In the genomic region with DNA sequence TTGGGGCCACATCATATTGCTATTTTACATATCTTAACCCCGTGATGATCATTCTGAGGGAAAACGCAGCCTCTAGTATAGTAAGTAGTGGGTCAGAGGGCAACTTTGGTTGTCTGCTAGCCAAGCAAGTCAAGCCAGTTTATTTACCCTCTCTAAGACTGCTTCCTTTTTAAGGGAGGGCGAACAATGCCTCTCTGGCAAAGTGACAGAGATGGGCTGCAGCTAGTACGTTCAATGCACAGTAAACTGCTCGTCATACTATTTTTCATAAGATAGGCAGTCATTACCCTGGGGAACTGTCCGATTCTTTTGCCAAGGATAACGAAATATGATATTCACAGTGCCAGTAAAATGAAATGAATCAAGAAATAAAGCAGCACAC, we compare ENCODE assay signal across 8 mouse cellular contexts. TPM values are rescaled to one million over a fixed set of nuclear protein-coding genes. Genes with fewer than 3 reads are reported as not detected.
A peak's percentile ranks its signal among the peaks of the same experiment; 100 is the strongest.
DNase-seq lines count a peak whose midpoint lies in the region; ATAC-seq and TF ChIP-seq lines count a peak whose summit lies in the region.

No protein-coding gene starts in this region.

- no peaks in the 10 kb centered on the region for H3K27me3 ChIP-seq in hindbrain, embryonic 11.5 days (ENCODE audit: control insufficient read depth, insufficient read depth, low read length)
- no peaks in the 10 kb centered on the region for H3K27me3 ChIP-seq in limb, embryonic 15.5 days
- H3K27me3 ChIP-seq in neural tube, embryonic 13.5 days, result no peaks in the 10 kb centered on the region

- H3K36me3 ChIP-seq in hindbrain, embryonic 11.5 days (ENCODE audit: control insufficient read depth, insufficient read depth, low read length), result no peaks in the 10 kb centered on the region
- no peaks in the 10 kb centered on the region for H3K36me3 ChIP-seq in limb, embryonic 15.5 days
- no peaks in the 10 kb centered on the region for H3K36me3 ChIP-seq in neural tube, embryonic 13.5 days

- no peak; the same call in 1 of the 2 replicates for TF ChIP-seq POLR2A in embryonic fibroblast, embryonic 13.5 days (IDR thresholded peaks at IDR 0.05; ENCODE audit: low read depth, low read length)

- no peak for ATAC-seq in hindbrain, embryonic 11.5 days (ENCODE audit: low FRiP score)
- ATAC-seq in limb, embryonic 15.5 days (ENCODE audit: insufficient number of reproducible peaks, low FRiP score, low TSS enrichment, low read depth), result no peak
- ATAC-seq in neural tube, embryonic 13.5 days (ENCODE audit: low read depth), result no peak

- H3K27ac ChIP-seq in embryonic fibroblast, embryonic 13.5 days (ENCODE audit: insufficient read depth, low read length), result peak overlapping the region; percentile 98
- H3K27ac ChIP-seq in hindbrain, embryonic 11.5 days (ENCODE audit: low read depth, low read length), result no peak overlapping the region
- H3K27ac ChIP-seq in limb, embryonic 15.5 days, result peak overlapping the region; percentile 99
- H3K27ac ChIP-seq in neural tube, embryonic 13.5 days (replicated peaks), result peak overlapping the region; percentile 99

- H3K9ac ChIP-seq in hindbrain, embryonic 11.5 days (ENCODE audit: low read depth, low read length), result peak overlapping the region; percentile 37; the same call in 1 of the 2 replicates
- H3K9ac ChIP-seq in limb, embryonic 15.5 days, result peak overlapping the region; percentile 7; the same call in 1 of the 2 replicates
- H3K9ac ChIP-seq in neural tube, embryonic 13.5 days, result peak overlapping the region; percentile 95

- no peaks in the 10 kb centered on the region for H3K9me3 ChIP-seq in hindbrain, embryonic 11.5 days (ENCODE audit: control insufficient read depth, low read length)
- no peaks in the 10 kb centered on the region for H3K9me3 ChIP-seq in limb, embryonic 15.5 days
- H3K9me3 ChIP-seq in neural tube, embryonic 13.5 days, result no peaks in the 10 kb centered on the region

- peak overlapping the region; percentile 43 for H3K4me2 ChIP-seq in hindbrain, embryonic 11.5 days (replicated peaks; ENCODE audit: low read depth, low read length)
- H3K4me2 ChIP-seq in limb, embryonic 15.5 days, result peak overlapping the region; percentile 57
- H3K4me2 ChIP-seq in neural tube, embryonic 13.5 days, result peak overlapping the region; percentile 87

- peak overlapping the region; percentile 100 for H3K4me3 ChIP-seq in embryonic fibroblast, embryonic 13.5 days (ENCODE audit: insufficient read depth, low read length)
- peak overlapping the region; percentile 80 for H3K4me3 ChIP-seq in hindbrain, embryonic 11.5 days (ENCODE audit: low read depth, low read length)
- H3K4me3 ChIP-seq in limb, embryonic 15.5 days, result peak overlapping the region; percentile 84
- H3K4me3 ChIP-seq in neural tube, embryonic 13.5 days, result peak overlapping the region; percentile 84

- H3K4me1 ChIP-seq in embryonic fibroblast, embryonic 13.5 days (ENCODE audit: control insufficient read depth, insufficient read depth, low read length), result peaks cover 4% of the 10 kb centered on the region
- 0 out of 2 replicates have a peak, but pooled peaks cover 2% of the 10 kb centered on the region for H3K4me1 ChIP-seq in hindbrain, embryonic 11.5 days (replicated peaks; ENCODE audit: control insufficient read depth, insufficient read depth, low read length)
- peaks cover 24% of the 10 kb centered on the region for H3K4me1 ChIP-seq in limb, embryonic 15.5 days
- H3K4me1 ChIP-seq in neural tube, embryonic 13.5 days (replicated peaks), result peaks cover 49% of the 10 kb centered on the region

- TF ChIP-seq CTCF in embryonic fibroblast, embryonic 13.5 days (IDR thresholded peaks at IDR 0.05; ENCODE audit: borderline replicate concordance, insufficient read depth, low read length), result no peak

- peak; percentile 12 for DNase-seq in thymus, postnatal 0 days (ENCODE audit: low spot score)
- no peak for DNase-seq in thymus, postnatal 25 days
- peak; percentile 18 for DNase-seq in hindbrain, embryonic 11.5 days (ENCODE audit: low spot score)
- DNase-seq in testis, postnatal 14 days (ENCODE audit: low spot score), result no peak
- no peak for DNase-seq in frontal cortex, postnatal 25 days (ENCODE audit: low spot score in 2 of 2)

- 25% methylated on average over 7 of the region's 7 CpGs for WGBS in hindbrain, embryonic 11.5 days
- 12% methylated on average over 7 of the region's 7 CpGs for WGBS in limb, embryonic 15.5 days
- WGBS in neural tube, embryonic 13.5 days, result 16% methylated on average over 7 of the region's 7 CpGs

RNA-seq across cellular contexts. Expression of gene Sh3glb1, which starts 1.4 kb away (rescaled TPM):
- polyA plus RNA-seq in thymus, postnatal 0 days (2015; fragmentation: Nextera tagmentation; extraction: Ambion mirVana), result 158 and 162 TPM in 2 replicates
- polyA plus RNA-seq in embryonic fibroblast, embryonic 13.5 days (2011; ENCODE audit: insufficient read length, low read depth, missing spikeins), result 253 and 269 TPM in 2 replicates
- 108 and 116 TPM in 2 replicates for polyA plus RNA-seq in hindbrain, embryonic 11.5 days (2014; fragmentation: Nextera tagmentation; extraction: Ambion mirVana)
- polyA plus RNA-seq in limb, embryonic 15.5 days (2015; fragmentation: Nextera tagmentation; extraction: Ambion mirVana), result 121 and 135 TPM in 2 replicates
- 119 and 127 TPM in 2 replicates for polyA plus RNA-seq in neural tube, embryonic 13.5 days (2015; fragmentation: Nextera tagmentation; extraction: Ambion mirVana)

RNA-seq across cellular contexts. Expression of gene Clca3a1, which starts 42.1 kb away (rescaled TPM):
- 0.65 and 0.68 TPM in 2 replicates for polyA plus RNA-seq in thymus, postnatal 0 days (2015; fragmentation: Nextera tagmentation; extraction: Ambion mirVana)
- polyA plus RNA-seq in embryonic fibroblast, embryonic 13.5 days (2011; ENCODE audit: insufficient read length, low read depth, missing spikeins), result 17.2 and 26.1 TPM in 2 replicates
- polyA plus RNA-seq in hindbrain, embryonic 11.5 days (2014; fragmentation: Nextera tagmentation; extraction: Ambion mirVana), result 0.06 TPM in 1 of 2 replicates, not detected in the other
- polyA plus RNA-seq in limb, embryonic 15.5 days (2015; fragmentation: Nextera tagmentation; extraction: Ambion mirVana), result 0.94 and 0.97 TPM in 2 replicates
- 0.39 and 0.45 TPM in 2 replicates for polyA plus RNA-seq in neural tube, embryonic 13.5 days (2015; fragmentation: Nextera tagmentation; extraction: Ambion mirVana)

Comparison
In these comparisons a context has a peak if more than half of its experiments do, and no peak if none do; other contexts are left out.
1. DNase-seq: peak in thymus, postnatal 0 days (single experiment) and hindbrain, embryonic 11.5 days (single experiment); none in thymus, postnatal 25 days (single experiment), testis, postnatal 14 days (single experiment) and frontal cortex, postnatal 25 days (0 of 2).
2. H3K9ac ChIP-seq: peak in every context shown above with its lines; median percentile 95 in neural tube, embryonic 13.5 days; 37 in hindbrain, embryonic 11.5 days; 7 in limb, embryonic 15.5 days.
3. Peak in every context shown above with its lines, with median percentiles within 50 percentile points of each other: H3K4me3 ChIP-seq and H3K4me2 ChIP-seq.